Mouse (Mus musculus): ENCODE measurements around the gene Gdf15.

GRCm38 (mm10) chr8:70609849-70610795, 22.1 kb downstream of the Gdf15 start:
- TF ChIP-seq CTCF (IDR thresholded peaks at IDR 0.05; ENCODE audit: low read depth) (no peak), EP300 (optimal IDR thresholded peaks at IDR 0.05) (peak; percentile 10)
